Mouse (Mus musculus) bone marrow macrophage, adult 2 months (primary cell): ENCODE results near the gene Sp4.

Experiments
- CTCF ChIP-seq: IDR thresholded peaks from 2 replicates; pipeline ENCODE4 v1.5.1; 2012; ENCODE audit warnings: low read depth, mild to moderate bottlenecking, low read length, moderate library complexity
- POLR2A ChIP-seq: IDR thresholded peaks from 2 replicates; pipeline ENCODE4 v1.6.1; 2012; ENCODE audit warnings: mild to moderate bottlenecking, low read depth, low read length, borderline replicate concordance

DNA sequence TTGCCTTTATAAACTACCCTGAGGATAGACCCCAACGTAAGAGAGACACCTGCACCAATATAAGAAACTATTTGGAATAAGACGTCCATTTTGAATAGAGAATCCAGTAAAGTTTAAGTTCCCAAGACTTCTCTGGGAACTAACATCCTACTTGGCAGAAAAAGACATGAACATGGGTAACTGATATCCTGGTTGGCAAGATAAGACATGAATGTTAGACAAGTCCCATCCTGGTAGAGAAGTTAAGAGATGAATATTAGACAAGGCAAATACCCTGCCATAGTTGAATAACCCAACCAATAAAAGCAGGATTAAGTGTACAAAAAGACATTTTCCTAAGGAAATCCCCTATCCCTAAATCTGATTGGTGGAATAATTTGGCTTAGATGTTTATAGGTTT, 26.3 kb upstream of the Sp4 start:
- no peak for TF ChIP-seq CTCF
- TF ChIP-seq POLR2A: no peak
